Mouse (Mus musculus): ENCODE results near the gene Foxn3.

DNA sequence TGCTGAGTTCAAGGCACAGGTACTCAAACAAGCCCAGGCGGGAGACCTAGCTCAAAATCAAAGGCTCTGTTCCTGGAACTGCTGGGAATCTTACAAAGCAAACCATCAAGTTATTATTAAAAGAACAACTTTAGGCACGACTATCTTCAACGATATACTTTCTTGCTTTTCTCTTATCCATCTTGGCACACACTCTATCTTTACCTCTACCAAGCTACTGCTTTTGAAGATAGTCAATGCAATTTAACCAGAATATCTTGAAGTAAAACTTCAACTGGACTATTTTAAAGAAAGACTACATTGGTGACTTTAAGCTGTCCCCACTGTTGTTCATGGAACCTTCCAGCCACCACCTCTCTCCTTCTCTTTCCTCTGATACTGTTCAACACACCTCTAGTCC, 185.7 kb downstream of the Foxn3 start:
- TF ChIP-seq CTCF (IDR thresholded peaks at IDR 0.05; ENCODE audit: borderline replicate concordance, insufficient read depth, low read depth, low read length) (no peak), POLR2A (IDR thresholded peaks at IDR 0.05; ENCODE audit: borderline replicate concordance, insufficient read depth, low read length) (no peak)

Data from cerebellum, adult 2 months (tissue).